Mouse (Mus musculus) heart, adult 2 months (tissue): ENCODE results near the gene Spag7.
A peak's percentile ranks its signal among the peaks of the same experiment; 100 is the strongest.

Experiments used
- CTCF ChIP-seq: fragments of 200-600 bp; IDR thresholded peaks from 2 replicates; pipeline ENCODE4 v1.8.1; 2022; ENCODE audit warnings: antibody characterized with exemption, mild to moderate bottlenecking, moderate library complexity
- EP300 ChIP-seq: fragments of 200-500 bp; IDR thresholded peaks from 2 replicates; pipeline ENCODE4 v1.6.1; 2011; ENCODE audit warnings: low read depth, low read length, control low read depth; ENCODE audit not compliant: insufficient read depth
- POLR2A ChIP-seq: fragments of 200-500 bp; IDR thresholded peaks from 2 replicates; pipeline ENCODE4 v1.6.1; 2011; ENCODE audit warnings: mild to moderate bottlenecking, low read depth, low read length, control low read depth; ENCODE audit not compliant: insufficient read depth

- TF ChIP-seq POLR2A (no peak), EP300 (no peak), CTCF (peak; percentile 19; the same call in 1 of the 2 replicates)
Observed at GRCm38 (mm10) chr11:70664741-70665140, 4.5 kb downstream of the Spag7 start.
